Mouse (Mus musculus) heart, adult 11 months (tissue): Measurements from ENCODE around the gene Cd47.
"Not testable (repeated sequence)": the region's sequence is repeated elsewhere in the genome, so short reads cannot be mapped to it uniquely, and the experiment has no call there.

Experiments used
- DNase-seq: peaks from one replicate; pipeline ENCODE4 v3.0.0; 2022

Gene Cd47

GRCm38 (mm10) chr16:49790575-49791465, 9.5 kb upstream of the Cd47 start:
- peak; percentile 59 for DNase-seq

DNA sequence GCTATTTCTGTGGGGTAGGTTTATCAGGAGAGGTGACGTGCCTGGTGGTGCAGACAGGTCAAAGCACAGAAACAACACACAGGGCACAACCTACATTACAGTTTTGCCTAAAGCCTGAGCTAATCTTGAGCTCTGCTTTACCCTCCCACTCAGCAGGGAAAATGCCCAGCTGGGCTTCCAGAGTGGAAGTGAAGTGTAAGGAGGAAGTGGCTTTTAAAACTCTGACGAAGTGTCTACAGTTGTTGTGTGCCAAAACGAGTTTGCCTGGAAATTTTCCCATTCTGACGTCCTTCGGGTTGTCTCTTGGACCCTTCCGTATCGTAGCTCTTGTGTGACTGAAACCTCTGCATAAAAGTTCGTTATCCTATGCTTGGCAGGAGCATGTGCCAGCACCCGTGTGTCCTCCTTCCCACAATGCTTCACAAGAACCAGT, 7.9 kb upstream of the Cd47 start:
- peak; percentile 95 for DNase-seq

- DNase-seq: peak; percentile 51
Measured at GRCm38 (mm10) chr16:49793596-49793995, 6.7 kb upstream of the Cd47 start.

DNA sequence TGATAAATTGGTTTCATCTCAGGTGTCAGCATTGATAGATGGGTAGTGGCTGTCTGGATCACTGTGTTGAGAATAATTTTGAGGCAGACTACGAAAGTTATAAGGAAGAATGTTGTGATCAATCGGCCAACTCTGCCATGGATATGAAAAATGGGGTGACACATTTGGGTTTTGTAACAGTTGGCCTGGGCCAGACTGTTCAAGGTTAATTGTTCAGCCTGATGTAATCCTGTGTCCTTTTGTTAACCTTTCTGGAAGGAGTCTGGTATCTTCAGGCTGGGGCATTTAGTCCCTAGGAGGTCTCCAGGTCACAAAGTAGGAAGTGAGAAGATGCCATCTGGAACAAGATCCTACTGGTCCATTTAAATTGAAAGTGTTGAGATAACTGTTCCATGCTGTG, 4.1 kb upstream of the Cd47 start:
- DNase-seq: peak; percentile 50

DNA sequence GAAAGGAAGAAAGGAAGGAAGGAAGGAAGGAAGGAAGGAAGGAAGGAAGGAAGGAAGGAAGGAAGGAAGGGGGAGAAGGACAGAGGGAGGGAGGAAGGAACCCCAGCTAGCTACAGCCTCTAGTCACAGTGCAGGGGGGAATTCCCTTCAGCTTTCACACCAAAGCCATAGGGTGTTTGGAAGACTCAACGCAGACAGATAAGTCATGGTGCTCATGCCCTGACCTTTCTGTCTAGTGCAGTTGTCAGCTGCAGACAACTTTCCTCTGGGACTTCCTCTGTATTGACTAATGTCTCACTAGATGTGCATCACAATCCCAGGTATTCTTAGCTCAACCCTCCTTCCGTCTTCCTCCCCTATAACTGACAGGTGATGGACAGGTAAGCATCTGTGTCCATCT, 3.4 kb upstream of the Cd47 start:
- peak; percentile 18 for DNase-seq

DNA sequence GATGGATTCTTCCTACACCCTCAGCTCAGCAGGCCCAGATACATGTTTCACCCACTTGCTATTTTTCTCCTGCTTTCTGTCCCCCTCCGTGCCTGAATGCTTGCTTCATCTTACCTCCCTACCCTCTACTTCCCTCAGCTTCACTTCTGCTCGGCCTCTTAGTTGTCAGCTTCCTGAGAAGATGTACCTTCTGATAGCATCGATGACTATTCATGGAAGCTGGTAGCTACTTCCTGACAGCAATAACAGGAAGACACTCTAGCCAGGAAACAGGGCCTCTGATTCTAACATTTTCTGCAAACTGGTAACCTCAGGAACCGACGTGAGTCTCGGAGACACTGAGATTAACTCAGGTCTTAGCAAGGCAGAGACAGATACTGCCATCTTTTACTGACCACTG, 1.5 kb upstream of the Cd47 start:
- DNase-seq: peak; percentile 95

GRCm38 (mm10) chr16:49800996-49801395, 663 bp downstream of the Cd47 start:
- no peak for DNase-seq

GRCm38 (mm10) chr16:49801399-49801798, 1.1 kb downstream of the Cd47 start:
- DNase-seq: no peak

DNA sequence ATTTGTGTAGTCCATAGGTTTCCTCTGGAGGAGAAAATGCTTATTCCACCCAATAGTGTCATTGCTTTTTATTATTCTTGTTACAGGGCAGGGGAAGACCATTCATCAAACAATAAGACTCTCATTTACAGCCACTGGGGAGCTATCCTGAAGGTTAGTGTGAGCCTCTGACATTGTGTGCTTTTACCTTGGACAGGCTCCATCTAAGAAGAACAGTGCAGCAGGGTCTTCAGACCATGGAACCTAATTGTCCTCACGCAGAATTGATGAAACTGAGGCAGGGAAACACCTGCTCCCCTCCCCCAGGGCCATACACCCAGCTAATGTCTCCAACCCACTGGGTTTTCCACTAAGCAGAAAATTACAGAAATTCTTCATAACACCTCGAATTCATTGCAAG, 2.7 kb downstream of the Cd47 start:
- DNase-seq: no peak

DNA sequence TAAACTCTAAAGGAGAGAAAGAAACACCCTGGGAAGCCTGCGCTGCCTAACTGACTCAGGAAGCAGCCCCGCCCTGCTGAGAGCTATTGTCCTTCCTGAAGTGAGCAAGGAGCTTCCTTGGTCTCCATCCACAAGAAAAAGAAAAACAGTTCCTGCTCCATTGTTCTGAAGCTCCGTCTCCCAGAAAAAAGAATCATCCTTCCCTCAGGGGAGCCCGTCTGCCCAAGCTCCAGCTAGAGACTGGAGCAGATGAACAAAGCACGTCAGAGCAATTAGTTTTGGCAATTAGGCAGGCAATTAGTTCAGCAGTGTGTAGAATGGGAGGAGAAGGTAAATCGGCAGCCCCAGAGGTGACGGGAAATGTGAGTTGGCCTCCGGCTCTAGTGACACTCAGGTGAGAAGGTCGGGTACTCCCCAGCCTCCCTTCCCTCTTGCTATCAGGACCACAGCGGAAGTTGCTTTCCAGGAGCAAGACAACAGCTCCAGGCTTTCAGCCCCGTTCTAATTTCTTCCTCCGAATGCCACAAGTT, 3.7 kb downstream of the Cd47 start:
- DNase-seq: peak; percentile 92

DNA sequence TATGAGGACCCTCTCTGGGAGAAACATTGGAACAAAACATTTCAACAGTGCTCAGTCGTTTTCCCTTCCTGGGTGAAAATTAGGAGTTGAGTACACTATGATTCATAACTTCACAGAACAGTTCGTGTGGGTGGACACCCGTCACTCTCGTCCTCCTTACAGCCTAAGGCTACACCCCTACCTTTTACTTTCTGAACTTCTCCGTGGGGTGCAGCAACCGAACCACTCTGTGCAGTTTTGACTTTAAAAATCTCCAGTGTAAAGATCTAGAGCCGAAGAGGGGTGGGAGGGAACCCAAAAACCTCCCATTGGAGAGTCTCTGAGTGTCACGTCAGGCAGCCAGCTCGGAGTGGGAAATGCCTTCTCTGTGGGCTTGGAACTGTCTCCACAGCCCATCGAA, 6.6 kb downstream of the Cd47 start:
- DNase-seq: no peak

DNA sequence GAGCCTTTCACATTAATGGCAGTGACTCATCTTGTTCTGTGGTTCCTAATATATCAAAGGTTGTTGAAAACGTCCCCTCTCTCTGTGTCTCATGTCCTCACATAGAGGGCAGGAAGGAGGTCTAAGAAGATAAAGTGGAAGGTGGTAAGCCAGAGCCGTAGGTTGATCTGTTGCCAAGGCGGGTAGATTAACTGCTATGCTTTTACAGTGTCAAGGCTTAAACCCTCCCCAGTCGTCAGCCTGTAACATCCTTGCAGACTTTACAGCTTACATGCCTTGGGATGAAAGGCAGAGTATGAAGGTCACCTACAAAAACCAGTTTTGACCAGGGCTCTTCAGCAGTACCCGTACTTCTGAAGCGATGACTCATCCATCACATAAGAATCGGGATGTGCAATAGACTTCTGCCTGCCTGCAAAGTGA, 7.1 kb downstream of the Cd47 start:
- DNase-seq: no peak

GRCm38 (mm10) chr16:49807862-49808430, 7.6 kb downstream of the Cd47 start:
- DNase-seq: no peak

DNA sequence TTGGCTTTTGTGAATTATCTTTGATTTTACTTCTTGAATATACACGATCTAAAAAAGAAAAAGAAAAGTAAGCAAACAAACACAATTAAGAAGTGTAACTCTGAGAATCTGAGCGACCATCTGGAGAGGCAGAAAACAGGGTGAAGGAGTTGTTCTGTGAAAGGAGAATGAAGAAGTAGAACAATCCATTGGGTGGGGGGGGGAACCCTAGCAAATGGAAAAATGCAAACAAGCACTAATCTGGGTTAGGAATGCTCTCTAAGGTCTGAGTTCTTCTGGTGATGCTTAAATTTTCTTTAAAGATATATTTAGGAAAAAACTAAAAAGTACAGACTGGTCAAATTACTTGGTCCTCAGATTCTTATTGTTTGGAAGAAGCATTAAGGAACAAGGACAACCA, 11.6 kb downstream of the Cd47 start:
- DNase-seq: no peak

DNA sequence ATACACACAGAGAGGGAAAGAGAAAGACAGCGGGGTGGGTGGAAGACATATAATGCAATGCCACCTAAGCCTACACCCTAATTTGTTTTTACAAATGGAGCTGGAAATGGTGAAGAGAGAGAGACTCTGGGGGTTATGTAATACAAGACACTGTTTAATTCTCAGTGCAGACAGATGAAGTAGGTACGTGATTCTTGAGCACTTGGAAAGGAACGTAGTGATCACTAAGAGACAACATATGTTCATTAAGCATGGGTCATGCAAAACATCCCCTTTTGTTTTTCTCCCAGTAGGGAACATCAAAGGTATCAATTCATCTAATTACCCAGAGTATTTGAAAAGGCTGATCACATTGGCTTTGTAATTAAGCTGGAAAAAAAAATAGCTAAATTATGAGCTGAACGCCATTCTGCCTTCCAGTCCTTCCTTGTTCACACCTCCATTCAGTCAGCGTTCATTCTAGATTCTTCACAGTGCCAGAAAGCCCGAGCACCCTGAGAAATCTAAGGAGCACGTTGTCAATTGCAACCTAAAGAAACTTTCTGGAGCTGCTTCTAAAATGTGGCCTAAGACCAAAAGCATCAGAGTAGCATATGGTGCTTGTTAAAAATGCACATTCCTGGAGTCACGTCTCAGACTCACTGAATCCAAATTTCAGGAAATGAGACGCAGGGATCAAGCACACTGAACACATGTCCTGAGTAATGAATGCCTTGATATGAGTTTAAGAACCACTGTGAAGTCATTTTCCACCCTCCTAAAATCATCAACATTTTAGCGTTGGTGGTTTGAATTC, 12.7 kb downstream of the Cd47 start:
- no peak for DNase-seq

DNA sequence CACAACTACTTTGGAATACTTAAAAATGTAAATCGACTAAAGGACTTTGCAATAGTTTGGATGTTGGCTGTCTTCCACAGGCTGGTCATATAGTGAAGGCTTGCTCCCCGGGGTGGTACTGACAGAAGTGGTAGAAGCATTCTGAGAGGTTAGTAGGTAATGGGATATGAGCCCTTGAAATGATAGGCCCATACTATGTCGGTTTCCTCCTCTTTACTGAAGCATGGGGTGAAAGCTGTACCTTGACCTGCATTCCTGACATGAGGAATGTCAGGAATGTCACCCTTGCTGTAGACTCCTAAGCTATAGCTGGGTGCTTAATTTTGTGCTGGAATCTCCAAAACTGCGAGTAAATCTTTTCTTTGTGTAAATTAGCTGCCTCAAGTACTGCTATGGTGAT, 14.1 kb downstream of the Cd47 start:
- DNase-seq: no peak

GRCm38 (mm10) chr16:49816889-49817288, 16.6 kb downstream of the Cd47 start:
- DNase-seq: peak; percentile 70

DNA sequence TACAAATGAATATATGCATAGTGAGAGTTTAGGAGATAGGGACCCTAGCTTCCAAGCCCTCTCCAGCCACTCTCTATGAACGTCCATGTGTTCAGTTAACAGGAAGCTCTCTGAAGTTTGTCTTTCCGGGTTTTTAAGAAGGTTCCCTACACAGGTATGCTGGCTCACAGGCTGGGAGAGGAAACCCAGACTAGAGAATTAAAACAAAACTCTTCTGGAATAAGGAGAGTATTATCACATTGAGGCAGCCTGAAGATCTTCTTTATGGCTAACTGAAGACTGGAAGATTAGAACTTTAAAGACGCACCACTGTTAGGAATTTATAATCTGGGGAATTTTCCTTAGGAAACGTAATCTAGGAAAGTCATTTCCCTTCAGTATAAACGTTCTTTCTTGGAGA, 17.8 kb downstream of the Cd47 start:
- DNase-seq: no peak

DNA sequence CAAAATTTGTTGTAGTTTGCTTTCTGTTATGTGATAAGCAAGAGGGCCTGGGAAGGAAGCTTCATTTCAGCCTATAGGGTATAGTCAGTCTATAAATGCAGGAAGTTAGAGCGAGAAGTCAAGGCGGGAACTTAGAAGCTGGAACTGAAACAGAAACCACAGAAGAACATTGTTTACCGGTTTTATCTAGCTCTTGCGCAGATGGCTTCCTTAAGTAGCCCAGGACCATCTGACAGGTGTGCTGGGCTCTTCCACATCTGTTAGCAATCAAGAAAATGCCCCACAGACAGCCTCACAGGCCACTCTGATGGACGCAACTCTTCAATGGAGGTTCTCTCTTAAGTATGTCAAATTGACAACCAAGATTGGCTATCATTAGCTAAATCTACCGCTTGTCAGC, 18.3 kb downstream of the Cd47 start:
- DNase-seq: no peak

- no peak for DNase-seq
Measured at GRCm38 (mm10) chr16:49819494-49819893, 19.2 kb downstream of the Cd47 start.

GRCm38 (mm10) chr16:49830911-49831310, 30.6 kb downstream of the Cd47 start:
- not testable (repeated sequence) for DNase-seq

DNA sequence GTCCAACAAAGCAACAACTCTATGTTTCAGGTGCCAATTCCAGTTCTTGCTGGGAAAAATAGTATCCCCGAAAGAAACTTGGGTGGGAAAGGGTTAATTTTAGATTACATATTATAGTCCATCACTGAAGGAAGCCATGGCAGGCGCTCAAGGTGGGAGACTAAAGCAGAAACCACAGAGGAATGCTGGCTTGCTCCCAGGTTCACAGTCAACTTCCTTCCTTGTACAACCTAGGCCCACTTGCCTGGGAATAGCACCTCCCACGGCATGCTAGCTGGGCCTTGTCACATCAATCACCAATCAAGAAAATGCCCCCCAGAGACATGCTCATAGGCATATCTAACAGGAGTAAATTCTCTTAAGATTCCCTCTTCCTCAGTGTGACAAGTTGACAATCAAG, 32.0 kb downstream of the Cd47 start:
- DNase-seq: no peak

DNA sequence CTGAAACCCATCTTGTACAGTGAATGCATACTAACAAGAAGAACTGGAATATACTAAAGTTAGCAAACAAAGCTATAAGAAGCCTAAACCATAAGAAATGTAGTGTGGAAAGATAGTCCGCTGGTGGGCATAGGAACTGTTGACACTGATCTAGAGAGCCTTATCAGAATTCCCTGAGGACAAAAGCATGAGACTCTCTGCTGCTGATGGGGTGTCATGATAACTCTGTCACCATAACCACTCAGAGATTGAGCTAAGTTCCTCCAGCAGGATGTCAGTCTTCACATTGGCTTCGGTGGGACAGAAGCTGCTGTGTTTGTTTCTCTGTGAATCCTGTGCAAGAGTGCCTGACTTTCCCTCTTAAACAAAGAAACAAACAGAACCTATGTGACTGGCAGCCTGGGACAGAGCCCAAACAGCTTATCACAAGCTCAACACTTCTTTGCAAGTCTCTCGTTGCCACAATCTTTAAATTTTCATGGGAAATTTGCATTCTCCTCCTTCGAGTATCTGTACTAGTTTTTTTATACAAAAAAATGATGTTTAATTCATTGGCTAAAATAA, 33.9 kb downstream of the Cd47 start:
- no peak for DNase-seq
